Mouse (Mus musculus) limb, embryonic 14.5 days (tissue): Measurements from ENCODE around the gene Foxc1. TPM values are rescaled to one million over a fixed set of nuclear protein-coding genes. Genes with fewer than 3 reads are reported as not detected.
A peak's percentile ranks its signal among the peaks of the same experiment; 100 is the strongest.

Source experiments
- ATAC-seq: fragments of 200-750 bp; cut with Nextera tagmentation; 2 replicates; pipeline ENCODE4 v1.8.0; 2017; ENCODE audit warnings: low read depth, moderate number of reproducible peaks, moderate TSS enrichment; ENCODE audit not compliant: low FRiP score
- DNase-seq: peaks from one replicate; pipeline ENCODE4 v3.0.0-alpha.2; 2015; ENCODE audit warnings: low spot score
- H3K27ac ChIP-seq: fragments of 300-500 bp; sonication (generic); replicated peaks from 2 replicates; pipeline ENCODE4 v1.5.1; 2014; ENCODE audit warnings: low read depth, mild to moderate bottlenecking, low read length, moderate library complexity, mixed read lengths
- H3K27me3 ChIP-seq: fragments of 300-500 bp; sonication (generic); 2 replicates; pipeline ENCODE4 v1.6.1; 2014; ENCODE audit warnings: low read length, mixed read lengths; ENCODE audit not compliant: control insufficient read depth, insufficient read depth
- H3K36me3 ChIP-seq: fragments of 300-500 bp; sonication (generic); 2 replicates; pipeline ENCODE4 v1.6.1; 2014; ENCODE audit warnings: mild to moderate bottlenecking, low read length, moderate library complexity, mixed read lengths; ENCODE audit not compliant: control insufficient read depth, insufficient read depth
- H3K4me1 ChIP-seq: fragments of 300-500 bp; sonication (generic); 2 replicates; pipeline ENCODE4 v1.6.1; 2014; ENCODE audit warnings: antibody characterized with exemption, low read length, mixed read lengths; ENCODE audit not compliant: control insufficient read depth, insufficient read depth
- H3K4me2 ChIP-seq: fragments of 300-500 bp; sonication (generic); replicated peaks from 2 replicates; pipeline ENCODE4 v1.6.1; 2014; ENCODE audit warnings: low read depth, mild to moderate bottlenecking, low read length, moderate library complexity; ENCODE audit not compliant: severe bottlenecking
- H3K4me3 ChIP-seq: fragments of 300-500 bp; sonication (generic); replicated peaks from 2 replicates; pipeline ENCODE4 v1.5.1; 2014; ENCODE audit warnings: low read length
- H3K9ac ChIP-seq: fragments of 300-500 bp; sonication (generic); 2 replicates; pipeline ENCODE4 v1.6.1; 2014; ENCODE audit warnings: mild to moderate bottlenecking, low read depth, low read length, moderate library complexity; ENCODE audit not compliant: severe bottlenecking
- H3K9me3 ChIP-seq: fragments of 300-500 bp; sonication (generic); 2 replicates; pipeline ENCODE4 v1.6.1; 2016; ENCODE audit warnings: low read length; ENCODE audit not compliant: control insufficient read depth
- POLR2A ChIP-seq: fragments of 200-500 bp; IDR thresholded peaks from 2 replicates; pipeline ENCODE4 v1.8.0; 2012; ENCODE audit warnings: inconsistent platforms, mild to moderate bottlenecking, moderate library complexity, borderline replicate concordance; ENCODE audit not compliant: insufficient read depth, insufficient read length; ENCODE audit errors: extremely low read depth
- WGBS: fragments of 180-500 bp; shearing (Covaris S2); extraction: QIAGEN DNeasy Blood & Tissue Kit; methylation state at CpG from one replicate; pipeline ENCODE4 v1.1.7; 2014; 5-methylcytosine and 5-hydroxymethylcytosine counted together
- polyA plus RNA-seq, 2 experiments: library from polyadenylated mRNA; depleted of rRNA in 1 of 2; stranded (reverse) in 1 of 2; unstranded in 1 of 2; fragments of >200 nt; fragmentation: Nextera tagmentation in 1 of 2; extraction: Ambion mirVana in 1 of 2; gene quantifications; 2 replicates each; pipeline versions ENCODE4 v1.2.1 to v1.2.3; 2012 to 2014

Gene Foxc1
- polyA plus RNA-seq, 2 experiments: 8.5 to 15.1 TPM

GRCm38 (mm10) chr13:31815383-31816003, 9.1 kb downstream of the Foxc1 start:
- 29% methylated on average over 14 of the region's 15 CpGs for WGBS
- Histone ChIP-seq H3K4me3 (peak overlapping the region; percentile 1), H3K4me1 (peaks cover 30% of the 10 kb centered on the region)

GRCm38 (mm10) chr13:31818337-31818736, 11.9 kb downstream of the Foxc1 start:
- WGBS: 24% methylated on average over 7 of the region's 7 CpGs
- no peak overlapping the region for H3K4me2 ChIP-seq
- H3K4me1 ChIP-seq: peaks cover 43% of the 10 kb centered on the region
- H3K27ac ChIP-seq: no peak overlapping the region
- H3K27me3 ChIP-seq: peaks cover 13% of the 10 kb centered on the region; the same call in 1 of the 2 replicates
- no peaks in the 10 kb centered on the region for H3K36me3 ChIP-seq
- DNase-seq (no peak), ATAC-seq (no peak)
- TF ChIP-seq POLR2A: no peak
- no peak overlapping the region for H3K9ac ChIP-seq
- no peak overlapping the region for H3K4me3 ChIP-seq
- H3K9me3 ChIP-seq: no peaks in the 10 kb centered on the region

More at GRCm38 (mm10) chr13:31815383-31816003, 9.1 kb downstream of the Foxc1 start:
- H3K27ac ChIP-seq: peak overlapping the region; percentile 56; the same call in 1 of the 2 replicates
- DNase-seq: no peak
- ATAC-seq: no peak
- TF ChIP-seq POLR2A: no peak
- H3K4me2 ChIP-seq: peak overlapping the region; percentile 74
- H3K9ac ChIP-seq: peak overlapping the region; percentile 29
- H3K9me3 ChIP-seq: no peaks in the 10 kb centered on the region
- peaks cover 32% of the 10 kb centered on the region for H3K27me3 ChIP-seq
- H3K36me3 ChIP-seq: peaks cover 13% of the 10 kb centered on the region

DNA sequence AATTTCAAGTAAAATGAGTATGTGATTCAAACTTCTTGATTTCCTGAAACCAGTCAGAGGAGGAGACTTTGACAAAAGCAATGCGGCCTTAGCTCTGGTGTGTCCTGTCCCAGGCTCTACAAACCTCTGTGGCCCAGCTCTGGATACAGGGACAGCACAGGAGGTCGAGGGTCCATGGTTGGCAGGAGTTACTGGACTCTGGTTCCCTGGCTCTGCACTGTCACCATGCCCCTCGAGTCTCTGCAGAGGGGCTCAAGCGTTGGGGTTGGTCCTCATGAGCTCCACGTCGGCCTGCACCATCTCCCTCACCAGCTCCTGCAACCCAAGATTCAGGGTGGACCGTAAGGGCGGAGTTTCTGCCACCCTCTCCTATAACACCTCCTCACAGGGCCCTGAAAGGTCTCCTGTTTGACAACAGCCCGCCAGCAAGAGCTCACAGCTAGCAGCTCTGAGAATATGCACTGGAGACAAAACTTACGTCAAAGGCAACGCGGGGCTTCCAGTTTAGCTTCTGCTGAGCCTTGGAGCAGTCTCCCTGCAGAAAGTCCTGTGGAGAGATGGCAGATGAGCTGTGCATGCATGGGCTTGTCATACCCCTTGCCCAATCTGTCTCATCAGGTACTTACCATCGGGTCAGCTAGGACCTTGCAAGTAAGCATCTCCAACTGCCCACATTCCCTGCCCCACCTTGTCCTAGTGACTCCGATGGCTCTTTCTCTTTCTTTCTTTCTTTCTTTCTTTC, 13.4 kb downstream of the Foxc1 start:
- 0 out of 2 replicates have a peak overlapping the region, but pooled peaks have one; percentile 1 for H3K4me3 ChIP-seq
- 34% methylated on average over 14 of the region's 14 CpGs for WGBS
- peak overlapping the region; percentile 29; the same call in 1 of the 2 replicates for H3K4me2 ChIP-seq
- TF ChIP-seq POLR2A: no peak
- no peaks in the 10 kb centered on the region for H3K9me3 ChIP-seq
- no peak overlapping the region for H3K9ac ChIP-seq
- H3K36me3 ChIP-seq: no peaks in the 10 kb centered on the region
- H3K4me1 ChIP-seq: peaks cover 54% of the 10 kb centered on the region
- H3K27ac ChIP-seq: no peak overlapping the region
- DNase-seq (no peak), ATAC-seq (no peak)
- H3K27me3 ChIP-seq: peaks cover 13% of the 10 kb centered on the region

- DNase-seq: no peak
- Histone ChIP-seq H3K4me1 (peaks cover 49% of the 10 kb centered on the region), H3K27ac (no peak overlapping the region), H3K4me2 (peak overlapping the region; percentile 51), H3K9me3 (no peaks in the 10 kb centered on the region), H3K9ac (peak overlapping the region; percentile 55), H3K36me3 (no peaks in the 10 kb centered on the region), H3K27me3 (peaks cover 13% of the 10 kb centered on the region), H3K4me3 (peak overlapping the region; percentile 28)
- ATAC-seq: peak; percentile 43; the same call in 1 of the 2 replicates
- 4% methylated on average over 16 of the region's 16 CpGs for WGBS
- 0 out of 2 replicates have a peak, but pooled peaks have one; percentile 17 for TF ChIP-seq POLR2A
Measured at GRCm38 (mm10) chr13:31820587-31821017, 14.2 kb downstream of the Foxc1 start.

DNA sequence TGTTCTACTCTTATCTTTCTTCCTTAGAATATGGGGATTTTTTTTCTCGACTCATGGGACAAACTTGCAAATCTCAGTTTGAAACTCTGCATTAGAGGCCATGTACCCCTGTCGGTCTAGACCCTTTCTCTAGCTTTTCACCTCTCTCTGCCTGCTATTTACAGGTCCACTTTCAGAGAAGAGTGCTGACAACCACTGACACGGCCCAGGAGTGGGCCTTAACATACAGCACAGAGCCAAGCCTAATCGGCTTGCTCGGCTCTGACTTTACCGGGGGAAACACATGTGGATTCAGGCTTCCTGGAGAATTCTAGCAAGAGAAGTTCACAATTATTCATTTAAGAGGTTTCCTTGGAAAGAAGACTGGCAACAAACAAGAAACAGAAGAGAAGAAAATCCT, 14.6 kb downstream of the Foxc1 start:
- DNase-seq (no peak), ATAC-seq (no peak)
- Histone ChIP-seq H3K27me3 (peaks cover 13% of the 10 kb centered on the region), H3K4me3 (peak overlapping the region; percentile 28), H3K9me3 (no peaks in the 10 kb centered on the region), H3K4me1 (peaks cover 45% of the 10 kb centered on the region), H3K27ac (no peak overlapping the region), H3K36me3 (no peaks in the 10 kb centered on the region), H3K9ac (peak overlapping the region; percentile 55), H3K4me2 (peak overlapping the region; percentile 51)
- 19% methylated on average over 6 of the region's 6 CpGs for WGBS
- no peak for TF ChIP-seq POLR2A
